Mouse (Mus musculus): ENCODE results near the gene Rmdn2. TPM values are rescaled to one million over a fixed set of nuclear protein-coding genes. Genes with fewer than 3 reads are reported as not detected.
A peak's percentile ranks its signal among the peaks of the same experiment; 100 is the strongest.

Gene Rmdn2
- polyA plus RNA-seq, 1 experiment from 2014 or later: 3.8 TPM

GRCm38 (mm10) chr17:79713276-79713642 lies 101.6 kb downstream of the Rmdn2 start:
- WGBS: under 1% methylated on average over 24 of the region's 24 CpGs
- Histone ChIP-seq H3K27me3 (ENCODE audit: low read depth, poor library complexity, severe bottlenecking) (peaks cover 98% of the 10 kb centered on the region), H3K4me3 (peak overlapping the region; percentile 63), H3K36me3 (no peaks in the 10 kb centered on the region), H3K9me3 (replicated peaks) (no peaks in the 10 kb centered on the region), H3K27ac (replicated peaks) (peak overlapping the region; percentile 28; the same call in 1 of the 2 replicates), H3K4me1 (peaks cover 50% of the 10 kb centered on the region)
- DNase-seq (ENCODE audit: low spot score): no peak

GRCm38 (mm10) chr17:79713643-79714367 lies 102.1 kb downstream of the Rmdn2 start:
- Histone ChIP-seq H3K36me3 (no peaks in the 10 kb centered on the region), H3K27me3 (ENCODE audit: low read depth, poor library complexity, severe bottlenecking) (peaks cover 98% of the 10 kb centered on the region), H3K9me3 (replicated peaks) (no peaks in the 10 kb centered on the region), H3K27ac (replicated peaks) (peak overlapping the region; percentile 28; the same call in 1 of the 2 replicates), H3K4me3 (peak overlapping the region; percentile 63), H3K4me1 (peaks cover 47% of the 10 kb centered on the region)
- peak; percentile 75 for DNase-seq (ENCODE audit: low spot score)
- WGBS: under 1% methylated on average over 63 of the region's 63 CpGs

- Histone ChIP-seq H3K36me3 (no peaks in the 10 kb centered on the region), H3K9me3 (replicated peaks) (no peaks in the 10 kb centered on the region), H3K27me3 (ENCODE audit: low read depth, poor library complexity, severe bottlenecking) (peaks cover 96% of the 10 kb centered on the region), H3K4me3 (peak overlapping the region; percentile 63), H3K27ac (replicated peaks) (peak overlapping the region; percentile 81; the same call in 1 of the 2 replicates), H3K4me1 (peaks cover 47% of the 10 kb centered on the region)
- peak; percentile 43 for DNase-seq (ENCODE audit: low spot score)
- 1% methylated on average over 16 of the region's 16 CpGs for WGBS
Measured at GRCm38 (mm10) chr17:79714368-79714895, 102.8 kb downstream of the Rmdn2 start.

- Histone ChIP-seq H3K9me3 (replicated peaks) (no peaks in the 10 kb centered on the region), H3K27ac (replicated peaks) (peak within 1 kb of the TSS; percentile 81), H3K27me3 (ENCODE audit: low read depth, poor library complexity, severe bottlenecking) (peaks cover 90% of the 10 kb centered on the region), H3K4me3 (peak within 1 kb of the TSS; percentile 63), H3K36me3 (no peaks in the 10 kb centered on the region), H3K4me1 (peaks cover 43% of the 10 kb centered on the region)
- peak; percentile 62 for DNase-seq (ENCODE audit: low spot score)
- WGBS: under 1% methylated on average over 31 of the region's 31 CpGs
Measured at GRCm38 (mm10) chr17:79714931-79715637, 103.4 kb downstream of the Rmdn2 start, which contains the start of gene Cyp1b1. TSS of gene Cyp1b1 (minus strand) at chr17:79715061.

- H3K27ac ChIP-seq (replicated peaks): peak overlapping the region; percentile 81
- WGBS: 0% methylated on average over 42 of the region's 42 CpGs
- peaks cover 84% of the 10 kb centered on the region for H3K27me3 ChIP-seq (ENCODE audit: low read depth, poor library complexity, severe bottlenecking)
Measured at GRCm38 (mm10) chr17:79715649-79716143, 104.0 kb downstream of the Rmdn2 start.

GRCm38 (mm10) chr17:79720681-79721080 lies 109.0 kb downstream of the Rmdn2 start:
- WGBS: 84% methylated on average over 7 of the region's 7 CpGs
- H3K27me3 ChIP-seq (ENCODE audit: low read depth, poor library complexity, severe bottlenecking): peaks cover 41% of the 10 kb centered on the region
- H3K4me3 ChIP-seq: no peak overlapping the region
- no peaks in the 10 kb centered on the region for H3K9me3 ChIP-seq (replicated peaks)
- no peak overlapping the region for H3K27ac ChIP-seq (replicated peaks)
- no peaks in the 10 kb centered on the region for H3K36me3 ChIP-seq
- H3K4me1 ChIP-seq: peaks cover 5% of the 10 kb centered on the region
- DNase-seq (ENCODE audit: low spot score): no peak

More at GRCm38 (mm10) chr17:79715649-79716143, 104.0 kb downstream of the Rmdn2 start:
- DNase-seq (ENCODE audit: low spot score): peak; percentile 93
- H3K4me1 ChIP-seq: peaks cover 38% of the 10 kb centered on the region
- peak overlapping the region; percentile 63 for H3K4me3 ChIP-seq
- H3K36me3 ChIP-seq: no peaks in the 10 kb centered on the region
- no peaks in the 10 kb centered on the region for H3K9me3 ChIP-seq (replicated peaks)

GRCm38 (mm10) chr17:79726613-79727012 lies 115.0 kb downstream of the Rmdn2 start:
- no peak overlapping the region for H3K4me3 ChIP-seq
- no peak overlapping the region for H3K27ac ChIP-seq (replicated peaks)
- H3K27me3 ChIP-seq (ENCODE audit: low read depth, poor library complexity, severe bottlenecking): peaks cover 37% of the 10 kb centered on the region
- WGBS: 89% methylated on average over 5 of the region's 5 CpGs
- peaks cover 10% of the 10 kb centered on the region for H3K4me1 ChIP-seq
- H3K9me3 ChIP-seq (replicated peaks): no peaks in the 10 kb centered on the region
- H3K36me3 ChIP-seq: no peaks in the 10 kb centered on the region
- no peak for DNase-seq (ENCODE audit: low spot score)

GRCm38 (mm10) chr17:79728053-79728584 lies 116.5 kb downstream of the Rmdn2 start:
- H3K4me1 ChIP-seq: peaks cover 17% of the 10 kb centered on the region
- peaks cover 47% of the 10 kb centered on the region for H3K27me3 ChIP-seq (ENCODE audit: low read depth, poor library complexity, severe bottlenecking)
- H3K27ac ChIP-seq (replicated peaks): no peak overlapping the region
- 38% methylated on average over 14 of the region's 14 CpGs for WGBS
- peak; percentile 20 for DNase-seq (ENCODE audit: low spot score)
- H3K9me3 ChIP-seq (replicated peaks): no peaks in the 10 kb centered on the region
- no peaks in the 10 kb centered on the region for H3K36me3 ChIP-seq
- no peak overlapping the region for H3K4me3 ChIP-seq

- peaks cover 47% of the 10 kb centered on the region for H3K27me3 ChIP-seq (ENCODE audit: low read depth, poor library complexity, severe bottlenecking)
Measured at GRCm38 (mm10) chr17:79728585-79729503, 117.2 kb downstream of the Rmdn2 start.

GRCm38 (mm10) chr17:79730988-79731387 lies 119.3 kb downstream of the Rmdn2 start:
- H3K9me3 ChIP-seq (replicated peaks): no peaks in the 10 kb centered on the region

More at GRCm38 (mm10) chr17:79728585-79729503, 117.2 kb downstream of the Rmdn2 start:
- peaks cover 21% of the 10 kb centered on the region for H3K4me1 ChIP-seq
- H3K36me3 ChIP-seq: no peaks in the 10 kb centered on the region
- no peaks in the 10 kb centered on the region for H3K9me3 ChIP-seq (replicated peaks)
- no peak for DNase-seq (ENCODE audit: low spot score)
- no peak overlapping the region for H3K4me3 ChIP-seq
- H3K27ac ChIP-seq (replicated peaks): no peak overlapping the region
- WGBS: 43% methylated on average over 16 of the region's 16 CpGs

GRCm38 (mm10) chr17:79733039-79733438 lies 121.4 kb downstream of the Rmdn2 start:
- DNase-seq (ENCODE audit: low spot score): no peak
- Histone ChIP-seq H3K27ac (replicated peaks) (no peak overlapping the region), H3K4me3 (no peak overlapping the region), H3K9me3 (replicated peaks) (no peaks in the 10 kb centered on the region), H3K4me1 (peaks cover 24% of the 10 kb centered on the region), H3K27me3 (ENCODE audit: low read depth, poor library complexity, severe bottlenecking) (peaks cover 37% of the 10 kb centered on the region), H3K36me3 (no peaks in the 10 kb centered on the region)
- WGBS: 42% methylated on average over 4 of the region's 4 CpGs

More at GRCm38 (mm10) chr17:79730988-79731387, 119.3 kb downstream of the Rmdn2 start:
- 75% methylated on average over 8 of the region's 8 CpGs for WGBS
- peaks cover 21% of the 10 kb centered on the region for H3K4me1 ChIP-seq
- no peak for DNase-seq (ENCODE audit: low spot score)
- H3K27me3 ChIP-seq (ENCODE audit: low read depth, poor library complexity, severe bottlenecking): peaks cover 47% of the 10 kb centered on the region
- no peaks in the 10 kb centered on the region for H3K36me3 ChIP-seq
- no peak overlapping the region for H3K27ac ChIP-seq (replicated peaks)
- H3K4me3 ChIP-seq: no peak overlapping the region
